Mouse (Mus musculus) forebrain, embryonic 12.5 days (tissue): ENCODE measurements around the gene Gipc1. TPM values are rescaled to one million over a fixed set of nuclear protein-coding genes. Genes with fewer than 3 reads are reported as not detected.

Source experiments
- ATAC-seq: fragments of 200-750 bp; cut with Nextera tagmentation; 2 replicates; pipeline ENCODE4 v1.8.0; 2017; ENCODE audit warnings: moderate TSS enrichment; ENCODE audit not compliant: low FRiP score
- H3K27ac ChIP-seq: fragments of 300-500 bp; sonication (generic); 2 replicates; pipeline ENCODE4 v1.5.1; 2016; ENCODE audit warnings: mild to moderate bottlenecking
- H3K27me3 ChIP-seq: fragments of 300-500 bp; sonication (generic); 2 replicates; pipeline ENCODE4 v1.6.1; 2016; ENCODE audit warnings: mild to moderate bottlenecking
- H3K36me3 ChIP-seq: fragments of 300-500 bp; sonication (generic); replicated peaks from 2 replicates; pipeline ENCODE4 v1.6.1; 2016; ENCODE audit warnings: mild to moderate bottlenecking
- H3K4me1 ChIP-seq: fragments of 300-500 bp; sonication (generic); 2 replicates; pipeline ENCODE4 v1.6.1; 2016
- H3K4me2 ChIP-seq: fragments of 300-500 bp; sonication (generic); 2 replicates; pipeline ENCODE4 v1.6.1; 2016; ENCODE audit warnings: mild to moderate bottlenecking, moderate library complexity
- H3K4me3 ChIP-seq: fragments of 300-500 bp; sonication (generic); replicated peaks from 2 replicates; pipeline ENCODE4 v1.5.1; 2016; ENCODE audit warnings: mild to moderate bottlenecking
- H3K9ac ChIP-seq: fragments of 300-500 bp; sonication (generic); 2 replicates; pipeline ENCODE4 v1.6.1; 2016; ENCODE audit warnings: mild to moderate bottlenecking
- H3K9me3 ChIP-seq: fragments of 300-500 bp; sonication (generic); 2 replicates; pipeline ENCODE4 v1.6.1; 2016
- WGBS: fragments of 180-500 bp; shearing (Covaris S2); methylation state at CpG from one replicate; pipeline ENCODE4 v1.1.7; 2016; 5-methylcytosine and 5-hydroxymethylcytosine counted together
- polyA plus RNA-seq: library from polyadenylated mRNA; unstranded; fragments of >200 nt; fragmentation: Nextera tagmentation; extraction: Ambion mirVana; gene quantifications from 2 replicates; pipeline ENCODE4 v1.2.1, GENCODE M21; 2016

The Gipc1 gene
- polyA plus RNA-seq, 1 experiment from 2014 or later, result 214 TPM

DNA sequence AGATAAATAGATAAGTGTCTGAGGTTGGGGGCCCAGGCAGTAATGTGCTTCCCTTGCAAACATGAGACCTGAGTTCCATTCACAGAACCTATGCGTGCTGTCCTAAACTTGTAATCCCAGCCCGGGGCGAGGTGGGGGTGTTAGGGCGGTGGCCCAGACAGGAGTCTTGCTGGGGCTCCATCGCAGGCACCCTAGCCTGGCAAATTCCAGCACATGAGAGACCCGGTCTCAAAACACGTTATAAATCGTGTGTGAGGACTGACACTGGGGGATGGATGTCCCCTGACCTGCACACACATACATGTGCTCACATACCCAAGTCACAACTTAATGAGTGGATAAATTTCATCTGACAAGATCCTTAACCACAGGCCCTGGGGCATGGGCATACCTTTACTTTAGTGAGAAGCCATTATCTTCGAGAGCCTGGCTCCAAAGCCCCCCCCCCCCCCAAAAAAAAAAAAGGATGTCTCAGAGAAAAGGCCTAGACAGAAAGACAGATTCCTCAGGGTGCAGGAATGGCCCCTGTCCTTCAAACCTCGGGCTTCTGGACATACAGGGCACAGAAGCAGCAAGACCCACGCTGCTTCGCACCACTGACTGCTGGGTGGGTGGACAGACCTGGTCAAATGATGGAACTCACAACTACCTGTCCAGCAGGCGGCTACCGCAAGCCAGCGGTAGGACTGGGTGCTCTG, 30.6 kb upstream of the Gipc1 start:
- H3K27ac ChIP-seq, result no peak overlapping the region
- WGBS, result 62% methylated on average over 15 of the region's 15 CpGs

DNA sequence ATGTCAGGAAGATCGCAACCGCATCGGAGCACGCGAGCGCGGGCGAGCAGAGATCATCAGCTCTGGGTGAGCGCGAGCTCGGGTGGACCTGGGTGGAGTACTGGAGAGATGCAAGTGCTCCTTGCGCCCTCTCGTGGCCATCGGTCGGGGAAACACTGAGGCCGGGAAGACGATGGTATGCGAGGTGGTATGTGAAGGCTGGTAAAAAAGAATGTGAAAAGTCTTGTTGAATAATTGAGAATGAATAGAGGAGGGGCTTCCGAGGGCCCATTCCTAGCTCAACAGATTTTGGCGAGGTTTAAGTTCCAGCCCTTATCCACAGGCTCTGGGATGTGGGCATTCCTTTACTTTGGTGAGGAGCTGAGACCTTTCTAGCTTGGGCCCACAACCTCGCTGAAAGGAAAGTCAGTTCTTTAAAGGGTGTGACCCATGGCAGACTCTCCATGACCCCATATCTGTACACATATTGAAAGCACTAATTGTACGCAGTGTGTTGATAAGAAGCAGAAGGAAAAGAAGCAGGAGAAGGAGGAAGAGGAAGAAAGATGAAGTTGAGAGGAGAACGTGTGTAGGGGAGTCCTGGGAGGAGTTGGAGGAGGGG, 30.0 kb upstream of the Gipc1 start:
- Histone ChIP-seq H3K4me1 (peaks cover 4% of the 10 kb centered on the region; the same call in 1 of the 2 replicates), H3K9me3 (no peaks in the 10 kb centered on the region), H3K4me3 (peak overlapping the region; percentile 43), H3K4me2 (peak overlapping the region; percentile 78), H3K9ac (peak overlapping the region; percentile 58), H3K27me3 (no peaks in the 10 kb centered on the region), H3K36me3 (no peaks in the 10 kb centered on the region), H3K27ac (no peak overlapping the region)
- ATAC-seq, result peak; percentile 94
- 10% methylated on average over 23 of the region's 23 CpGs for WGBS

More for the DNA sequence above, 30.6 kb upstream of the Gipc1 start:
- Histone ChIP-seq H3K36me3 (no peaks in the 10 kb centered on the region), H3K4me1 (peaks cover 4% of the 10 kb centered on the region; the same call in 1 of the 2 replicates), H3K9ac (peak overlapping the region; percentile 58), H3K27me3 (no peaks in the 10 kb centered on the region), H3K4me2 (peak overlapping the region; percentile 78), H3K9me3 (no peaks in the 10 kb centered on the region), H3K4me3 (peak overlapping the region; percentile 43)
- peak; percentile 66; the same call in 1 of the 2 replicates for ATAC-seq

DNA sequence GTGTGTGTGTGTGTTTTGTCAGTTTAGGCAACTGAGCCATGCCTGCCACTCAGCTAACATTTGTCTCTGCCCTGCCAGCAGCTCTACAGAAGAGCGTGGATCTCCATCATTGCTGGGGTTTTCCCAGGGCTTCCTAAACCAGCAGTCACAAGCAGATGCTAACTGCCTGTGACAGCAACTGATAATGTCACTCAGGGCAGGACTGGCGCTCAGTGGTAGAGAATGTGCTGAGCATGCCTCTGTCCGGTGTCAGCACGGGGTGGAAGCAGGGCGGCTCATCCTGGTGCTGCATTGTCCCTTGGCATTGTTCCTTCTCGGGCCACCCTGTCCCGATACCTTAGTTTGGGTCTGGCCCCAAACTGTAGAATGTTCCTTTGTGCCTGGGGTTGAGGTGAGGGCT, 28.9 kb upstream of the Gipc1 start:
- Histone ChIP-seq H3K9me3 (no peaks in the 10 kb centered on the region), H3K4me1 (peaks cover 4% of the 10 kb centered on the region; the same call in 1 of the 2 replicates), H3K4me3 (no peak overlapping the region), H3K4me2 (no peak overlapping the region), H3K27me3 (no peaks in the 10 kb centered on the region), H3K36me3 (no peaks in the 10 kb centered on the region), H3K9ac (no peak overlapping the region), H3K27ac (no peak overlapping the region)
- 92% methylated on average over 7 of the region's 7 CpGs for WGBS
- ATAC-seq, result no peak

DNA sequence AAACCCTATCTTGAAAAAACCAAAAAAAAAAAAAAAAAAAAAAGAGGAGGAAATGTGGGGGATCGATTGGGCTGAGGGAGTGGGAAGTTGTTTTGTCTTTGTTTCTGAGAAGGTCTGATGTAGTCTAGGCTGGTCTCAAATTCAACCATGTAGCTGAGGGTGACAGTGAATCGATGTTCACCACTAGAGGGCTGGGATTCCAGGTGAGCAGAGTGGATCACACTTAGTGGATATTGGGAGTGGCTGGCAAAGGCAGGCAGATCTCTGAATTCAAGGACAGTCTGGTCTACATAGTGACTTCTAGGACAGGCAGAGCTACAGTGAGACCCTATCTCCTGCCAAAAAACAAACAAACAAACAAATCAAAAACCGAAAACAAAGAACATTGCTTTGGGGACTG, 27.7 kb upstream of the Gipc1 start:
- H3K9ac ChIP-seq, result no peak overlapping the region
- H3K27ac ChIP-seq, result no peak overlapping the region
- H3K4me3 ChIP-seq, result no peak overlapping the region
- WGBS, result 37% methylated on average over 3 of the region's 3 CpGs
- no peaks in the 10 kb centered on the region for H3K27me3 ChIP-seq
- peaks cover 4% of the 10 kb centered on the region; the same call in 1 of the 2 replicates for H3K4me1 ChIP-seq
- no peak for ATAC-seq
- no peaks in the 10 kb centered on the region for H3K9me3 ChIP-seq
- H3K4me2 ChIP-seq, result no peak overlapping the region
- no peaks in the 10 kb centered on the region for H3K36me3 ChIP-seq

DNA sequence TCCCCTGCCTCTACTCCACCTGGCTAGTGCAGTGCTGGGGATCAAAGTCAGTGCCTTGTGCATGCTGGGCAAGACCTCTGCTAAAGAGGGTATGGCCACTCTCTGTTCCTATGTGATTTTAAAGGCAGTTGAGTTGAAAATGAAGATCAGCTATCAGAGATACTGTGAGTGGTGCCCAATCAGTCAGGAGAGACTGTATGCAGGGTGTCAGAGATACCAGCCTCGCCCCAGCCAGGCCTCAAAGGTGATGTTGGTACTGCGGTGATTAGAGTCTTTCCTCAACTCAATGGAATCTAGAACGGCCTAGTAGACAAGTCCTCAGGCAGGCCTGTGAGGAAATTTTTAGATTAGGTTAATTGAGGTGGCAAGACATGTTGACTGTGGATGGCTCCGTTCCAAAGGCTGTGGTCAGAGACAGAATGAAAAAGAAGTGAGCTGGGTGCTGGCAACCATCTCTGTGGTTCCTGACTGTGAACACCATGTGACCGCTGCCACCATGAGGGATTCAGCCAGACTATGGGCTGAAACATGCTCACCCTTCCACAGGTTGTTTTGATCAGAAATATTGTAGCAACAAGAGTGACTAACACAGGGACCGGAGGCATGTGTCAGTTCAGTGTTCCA, 26.7 kb upstream of the Gipc1 start:
- peaks cover 4% of the 10 kb centered on the region; the same call in 1 of the 2 replicates for H3K4me1 ChIP-seq
- no peak for ATAC-seq
- H3K27me3 ChIP-seq, result no peaks in the 10 kb centered on the region
- no peak overlapping the region for H3K4me3 ChIP-seq
- WGBS, result 90% methylated on average over 6 of the region's 6 CpGs
- H3K9me3 ChIP-seq, result no peaks in the 10 kb centered on the region
- no peak overlapping the region for H3K9ac ChIP-seq
- H3K4me2 ChIP-seq, result no peak overlapping the region
- no peaks in the 10 kb centered on the region for H3K36me3 ChIP-seq
- no peak overlapping the region for H3K27ac ChIP-seq

DNA sequence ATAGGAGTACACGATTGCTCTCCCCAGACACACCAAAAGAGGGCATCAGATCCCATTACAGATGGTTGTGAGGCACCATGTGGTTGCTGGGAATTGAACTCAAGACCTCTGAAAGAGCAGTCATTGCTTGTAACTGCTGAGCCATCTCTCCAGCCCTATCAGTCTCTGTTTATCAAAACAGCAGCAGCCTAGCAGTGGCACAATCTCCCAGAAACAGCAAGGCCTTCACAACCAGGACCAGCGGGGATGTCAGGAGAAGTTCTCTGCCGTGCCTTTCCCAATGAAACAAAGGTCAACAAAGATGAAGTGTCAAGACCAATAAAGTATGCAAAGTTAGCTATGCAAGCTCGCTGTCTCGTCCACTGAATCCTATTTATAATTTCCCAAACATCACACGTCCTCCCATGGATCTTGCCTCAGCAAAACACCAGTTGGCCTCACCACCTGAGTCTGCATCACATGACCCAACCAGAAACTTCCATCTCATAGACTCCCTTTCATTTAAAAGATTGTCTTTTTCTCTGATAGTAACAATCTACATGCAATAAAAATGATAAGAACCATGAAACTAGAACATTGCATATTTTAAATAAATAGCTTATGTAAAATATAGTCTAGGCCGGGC, 20.3 kb upstream of the Gipc1 start:
- Histone ChIP-seq H3K27ac (no peak overlapping the region), H3K4me1 (no peaks in the 10 kb centered on the region), H3K36me3 (no peaks in the 10 kb centered on the region), H3K9ac (no peak overlapping the region), H3K27me3 (peaks cover 4% of the 10 kb centered on the region; the same call in 1 of the 2 replicates), H3K4me2 (no peak overlapping the region), H3K9me3 (peaks cover 5% of the 10 kb centered on the region), H3K4me3 (no peak overlapping the region)
- ATAC-seq, result no peak
- WGBS, result 82% methylated on average over 7 of the region's 7 CpGs

DNA sequence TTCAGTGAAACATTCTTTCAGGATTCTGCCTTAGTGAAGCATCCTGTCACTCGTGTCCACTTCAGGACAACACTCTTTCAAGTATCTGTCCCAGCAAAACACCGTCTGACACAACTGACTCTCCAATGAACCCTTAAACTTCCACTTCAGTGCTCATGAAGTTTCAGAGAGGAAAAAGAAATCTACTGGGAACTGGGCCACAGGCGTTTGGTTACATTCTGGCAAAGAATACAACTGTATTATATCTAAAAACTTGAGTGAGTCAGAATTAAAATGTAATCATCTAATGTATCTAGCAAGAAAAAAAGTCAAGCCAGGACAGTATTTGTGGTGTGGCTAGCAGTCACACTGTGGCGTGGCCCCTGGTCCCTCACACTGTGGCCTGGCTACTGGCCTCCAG, 13.6 kb upstream of the Gipc1 start:
- no peak overlapping the region for H3K4me3 ChIP-seq
- H3K4me1 ChIP-seq, result no peaks in the 10 kb centered on the region
- peaks cover 5% of the 10 kb centered on the region for H3K9me3 ChIP-seq
- H3K36me3 ChIP-seq, result no peaks in the 10 kb centered on the region
- no peak overlapping the region for H3K9ac ChIP-seq
- 77% methylated on average over 4 of the region's 4 CpGs for WGBS
- H3K4me2 ChIP-seq, result no peak overlapping the region
- no peak overlapping the region for H3K27ac ChIP-seq
- no peak for ATAC-seq
- peaks cover 4% of the 10 kb centered on the region; the same call in 1 of the 2 replicates for H3K27me3 ChIP-seq

DNA sequence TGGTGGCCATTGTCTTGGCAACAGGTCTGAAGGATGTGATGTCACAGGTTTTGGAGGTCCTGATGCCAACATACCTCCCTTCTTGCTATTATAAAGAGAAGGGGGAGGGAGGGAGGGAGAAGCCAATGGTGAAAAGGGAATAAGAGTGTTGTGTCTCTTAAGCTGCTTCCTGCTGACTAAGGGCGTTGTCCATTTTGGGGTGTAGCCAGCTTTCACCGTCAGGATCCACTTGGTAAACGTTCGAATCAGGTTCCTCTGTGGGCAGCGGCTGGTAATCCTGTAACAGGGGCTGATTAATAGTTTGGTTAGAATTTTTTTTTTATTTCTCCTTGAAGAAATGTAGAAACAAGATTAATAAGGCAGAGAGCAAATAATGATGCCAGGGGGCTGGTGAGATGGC, 12.8 kb upstream of the Gipc1 start:
- H3K4me3 ChIP-seq, result no peak overlapping the region
- no peaks in the 10 kb centered on the region for H3K4me1 ChIP-seq
- no peak for ATAC-seq
- H3K9me3 ChIP-seq, result peaks cover 5% of the 10 kb centered on the region
- H3K4me2 ChIP-seq, result no peak overlapping the region
- WGBS, result 74% methylated on average over 5 of the region's 5 CpGs
- H3K27ac ChIP-seq, result no peak overlapping the region
- H3K27me3 ChIP-seq, result peaks cover 4% of the 10 kb centered on the region; the same call in 1 of the 2 replicates
- H3K9ac ChIP-seq, result no peak overlapping the region
- no peaks in the 10 kb centered on the region for H3K36me3 ChIP-seq

DNA sequence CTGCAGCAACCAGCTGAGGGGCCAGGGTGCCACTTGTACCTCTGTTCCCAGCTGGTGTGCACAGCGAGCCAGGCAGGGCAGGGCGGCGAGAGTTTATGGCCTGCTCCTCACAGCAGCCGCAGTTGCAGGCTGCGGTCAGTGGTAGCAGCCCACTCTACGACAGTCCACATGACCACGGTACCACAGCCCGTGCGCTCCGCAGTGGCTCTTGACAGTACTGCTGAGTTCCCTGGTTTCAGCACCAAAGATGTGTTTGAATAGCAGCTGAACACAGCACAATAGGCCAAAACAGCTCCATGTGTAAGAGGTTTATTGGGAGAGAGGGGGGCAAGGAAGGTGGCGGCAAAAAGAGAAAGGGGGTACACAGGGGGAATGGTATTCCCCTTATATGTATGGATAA, 5.0 kb upstream of the Gipc1 start:
- WGBS, result 94% methylated on average over 11 of the region's 11 CpGs
- no peak for ATAC-seq
- H3K9ac ChIP-seq, result no peak overlapping the region

DNA sequence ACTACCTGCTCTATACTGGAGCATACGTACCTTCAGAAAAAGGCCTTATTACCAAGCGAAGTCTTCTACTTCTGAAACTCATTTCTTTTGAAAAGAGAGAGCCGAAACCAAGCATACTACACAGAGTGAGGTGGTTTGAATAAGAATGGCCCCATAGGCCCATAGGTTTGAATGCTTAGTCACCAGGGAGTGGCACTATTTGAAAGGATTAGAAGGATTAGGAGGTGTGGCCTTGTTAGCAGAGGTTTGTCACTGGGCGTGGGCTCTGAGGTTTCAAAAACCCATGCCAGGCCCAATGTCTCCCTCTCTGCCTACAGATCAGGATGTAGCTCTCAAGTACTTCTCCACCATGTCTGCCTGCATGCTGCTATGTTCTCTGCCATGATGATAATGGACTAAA, 4.4 kb upstream of the Gipc1 start:
- ATAC-seq, result no peak
- peaks cover 5% of the 10 kb centered on the region for H3K4me1 ChIP-seq
- no peaks in the 10 kb centered on the region for H3K36me3 ChIP-seq
- H3K9ac ChIP-seq, result no peak overlapping the region
- 0 out of 2 replicates have a peak, but pooled peaks cover 2% of the 10 kb centered on the region for H3K9me3 ChIP-seq
- no peak overlapping the region for H3K4me3 ChIP-seq
- WGBS, result 86% methylated on average over 4 of the region's 4 CpGs
- no peaks in the 10 kb centered on the region for H3K27me3 ChIP-seq
- no peak overlapping the region for H3K27ac ChIP-seq
- no peak overlapping the region for H3K4me2 ChIP-seq

More for the DNA sequence above, 5.0 kb upstream of the Gipc1 start:
- Histone ChIP-seq H3K4me1 (peaks cover 3% of the 10 kb centered on the region; the same call in 1 of the 2 replicates), H3K36me3 (no peaks in the 10 kb centered on the region), H3K27me3 (no peaks in the 10 kb centered on the region), H3K9me3 (0 out of 2 replicates have a peak, but pooled peaks cover 2% of the 10 kb centered on the region), H3K4me2 (no peak overlapping the region), H3K4me3 (no peak overlapping the region), H3K27ac (no peak overlapping the region)

DNA sequence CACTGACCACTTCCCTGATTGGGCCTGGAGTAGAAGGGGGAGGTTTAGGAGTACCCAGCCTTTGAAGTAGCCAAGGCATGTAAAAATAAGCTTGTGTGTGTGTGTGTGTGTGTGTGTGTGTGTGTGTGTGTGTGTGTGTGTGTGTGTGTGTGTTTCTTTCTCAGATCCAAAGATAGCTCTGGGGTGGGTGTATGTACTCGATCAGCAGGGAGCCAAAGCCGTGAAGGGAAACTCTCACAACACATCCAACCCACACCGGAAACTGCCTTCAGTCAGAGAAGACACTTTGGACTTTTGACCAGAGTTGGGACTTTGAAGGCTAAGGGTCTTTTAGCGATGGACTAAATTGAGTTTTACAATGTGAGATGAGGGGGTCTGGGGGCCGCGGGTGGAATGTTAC, 2.8 kb upstream of the Gipc1 start:
- Histone ChIP-seq H3K36me3 (no peaks in the 10 kb centered on the region), H3K9me3 (0 out of 2 replicates have a peak, but pooled peaks cover 2% of the 10 kb centered on the region), H3K9ac (no peak overlapping the region), H3K27ac (no peak overlapping the region), H3K4me1 (peaks cover 18% of the 10 kb centered on the region), H3K4me3 (no peak overlapping the region), H3K27me3 (no peaks in the 10 kb centered on the region), H3K4me2 (no peak overlapping the region)
- WGBS, result 92% methylated on average over 6 of the region's 6 CpGs
- no peak for ATAC-seq
